Mouse (Mus musculus): ENCODE data around the gene Dram2. TPM values are rescaled to one million over a fixed set of nuclear protein-coding genes. Genes with fewer than 3 reads are reported as not detected.

The Dram2 gene
- polyA plus RNA-seq (2017; shearing (Covaris generic)), result 10 to 100 TPM; 39.8 to 58.4 TPM

DNA sequence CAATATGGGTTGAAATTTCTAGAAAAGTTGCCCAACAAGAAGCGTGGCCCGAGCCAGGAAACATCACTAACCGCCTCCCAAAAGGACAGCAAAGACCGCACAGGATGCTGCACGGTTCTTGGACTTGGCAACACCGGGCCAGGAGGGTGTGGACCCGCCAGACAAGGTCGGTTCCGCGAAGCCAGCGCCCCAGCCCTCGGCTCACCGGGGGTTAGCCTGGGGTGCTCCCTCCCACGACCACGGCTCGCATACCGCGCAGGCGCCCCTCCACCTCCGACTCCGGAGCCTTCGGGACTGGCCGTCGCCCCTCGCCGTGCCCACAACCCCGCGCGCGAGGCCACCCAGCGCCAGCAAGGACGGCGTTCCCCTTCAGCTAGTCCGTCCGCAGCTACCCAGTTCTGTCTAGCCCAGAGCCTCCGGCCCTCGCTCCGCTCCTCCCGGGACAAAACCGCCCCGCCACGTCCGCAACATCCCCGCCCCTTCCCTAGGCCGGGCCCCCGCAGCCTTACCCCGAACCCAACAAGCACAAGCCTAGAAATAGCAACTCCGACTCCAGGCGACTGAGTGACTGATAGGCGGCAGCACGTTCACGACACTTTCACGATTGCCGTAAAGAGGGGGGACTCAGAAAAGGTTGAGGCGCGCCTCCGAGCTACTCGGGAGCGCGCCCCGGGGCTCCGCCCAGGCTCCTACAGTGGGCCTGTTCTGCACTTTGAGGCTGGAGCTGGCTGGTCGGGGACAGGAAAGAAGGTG, at the start of gene Dram2, which contains the start of gene Cept1:
TSS of gene Dram2 (plus strand) at position 628 of the 753 bp plus-strand sequence.
TSS of gene Cept1 (minus strand) at position 632 of the 753 bp plus-strand sequence.

Other genes with a start within 250 kb of the Dram2 start
- gene Chil6, start 141.6 kb upstream of the Dram2 start, polyA plus RNA-seq (2017; shearing (Covaris generic)), result under 1 TPM in 1 of 2 experiments, not detected in 1; 0.19 TPM
- gene Dennd2d, start 65.4 kb upstream of the Dram2 start, polyA plus RNA-seq (2017; shearing (Covaris generic)), result 100 to 1,000 TPM in 1 of 2 experiments, 10 to 100 TPM in 1; 81.9 to 196 TPM
- gene Cept1, start within 50 bp of the Dram2 start, polyA plus RNA-seq (2017; shearing (Covaris generic)), result 10 to 100 TPM; 84.2 to 89.0 TPM
- 10 to 100 TPM; 38.3 to 52.0 TPM for gene Lrif1, start 137.2 kb downstream of the Dram2 start, polyA plus RNA-seq (2017; shearing (Covaris generic))
- 1,000 to 10,000 TPM in 1 of 2 experiments, 100 to 1,000 TPM in 1; 844 to 1,105 TPM for gene Cd53, start 242.4 kb downstream of the Dram2 start, polyA plus RNA-seq (2017; shearing (Covaris generic))

All from activated CD4-positive, CD25-positive, alpha-beta regulatory T cell (primary cell).